Mouse (Mus musculus) liver, adult 2 months (tissue): ENCODE results near the gene Clpsl2.

Experiments used
- CTCF ChIP-seq: fragments of 200-500 bp; IDR thresholded peaks from 2 replicates; pipeline ENCODE4 v1.5.1; 2011; ENCODE audit warnings: low read depth, low read length, control low read depth
- POLR2A ChIP-seq: fragments of 200-500 bp; IDR thresholded peaks from 2 replicates; pipeline ENCODE4 v1.6.1; 2011; ENCODE audit warnings: low read length, control low read depth; ENCODE audit not compliant: insufficient read depth; ENCODE audit errors: extremely low read depth

DNA sequence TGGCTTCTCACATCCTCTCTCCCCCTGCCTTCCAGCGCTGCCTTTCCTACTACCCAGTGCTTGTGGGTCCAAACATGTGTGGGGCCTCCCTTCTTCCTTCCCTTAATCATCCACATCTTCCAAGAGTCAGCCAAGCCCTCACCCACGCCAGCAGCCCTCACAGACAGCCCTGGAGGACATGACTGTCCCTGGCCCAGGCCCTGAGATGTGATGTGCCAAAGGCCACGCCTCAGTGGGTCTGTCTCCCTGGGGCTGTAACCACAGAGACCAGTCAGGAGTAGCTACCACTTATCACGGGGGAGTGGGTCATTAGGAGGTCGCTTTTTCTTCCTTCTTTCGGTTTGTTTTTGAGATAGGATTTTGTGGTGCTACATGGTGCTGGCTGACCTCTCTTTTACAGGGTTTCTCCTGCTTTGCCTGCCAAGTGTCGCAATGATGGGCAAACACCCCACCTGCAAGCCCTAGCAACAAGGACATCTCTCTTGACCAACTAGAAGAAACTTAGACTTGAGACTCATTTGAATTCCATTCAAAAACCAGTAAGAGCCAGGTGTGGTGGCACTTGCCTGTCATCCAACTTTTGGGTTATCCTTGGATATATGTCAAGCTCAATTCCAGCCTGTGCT, 46.9 kb upstream of the Clpsl2 start:
- TF ChIP-seq CTCF, result no peak
- TF ChIP-seq POLR2A, result no peak
